Mouse (Mus musculus) brain, embryonic 14.5 days (tissue): Measurements from ENCODE around the gene Dpep3.

Experiments
- CTCF ChIP-seq: fragments of 200-500 bp; IDR thresholded peaks from 2 replicates; pipeline ENCODE4 v1.5.1; 2012; ENCODE audit warnings: inconsistent platforms, mild to moderate bottlenecking, moderate library complexity, borderline replicate concordance; ENCODE audit not compliant: insufficient read depth, insufficient read length; ENCODE audit errors: extremely low read depth
- POLR2A ChIP-seq: fragments of 200-500 bp; IDR thresholded peaks from 2 replicates; pipeline ENCODE4 v1.6.1; 2012; ENCODE audit warnings: mild to moderate bottlenecking, inconsistent platforms, borderline replicate concordance; ENCODE audit not compliant: poor library complexity, insufficient read depth, insufficient read length, severe bottlenecking; ENCODE audit errors: extremely low read depth

DNA sequence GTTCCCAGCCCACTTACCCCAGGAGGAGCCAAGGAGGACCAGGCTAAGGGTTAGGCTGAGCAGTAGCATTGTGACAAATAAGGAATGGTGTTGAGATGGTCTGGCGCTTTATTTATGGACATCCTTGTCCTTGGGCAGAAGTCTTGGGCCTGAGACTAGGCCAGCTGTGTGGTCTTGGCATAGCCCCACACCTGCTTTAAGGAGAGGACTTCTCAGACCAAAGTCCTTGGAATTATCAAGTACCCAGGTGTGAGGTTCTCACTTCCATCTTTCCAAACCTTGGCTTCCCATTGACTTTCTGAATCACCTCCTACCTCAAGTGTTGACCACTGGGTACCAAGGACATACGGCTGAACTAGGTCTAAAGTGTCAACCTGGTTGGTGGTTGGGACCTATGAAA, 45.5 kb downstream of the Dpep3 start, which contains the start of gene Ctrl:
- no peak for TF ChIP-seq POLR2A
- TF ChIP-seq CTCF = no peak
